Mouse (Mus musculus): ENCODE results near the gene Pcyt1a. TPM values are rescaled to one million over a fixed set of nuclear protein-coding genes. Genes with fewer than 3 reads are reported as not detected.
"Not testable (repeated sequence)": the region's sequence is repeated elsewhere in the genome, so short reads cannot be mapped to it uniquely, and the experiment has no call there.

The Pcyt1a gene
- total RNA-seq, 2 experiments from 2014 or later, result 39.6 to 42.7 TPM

DNA sequence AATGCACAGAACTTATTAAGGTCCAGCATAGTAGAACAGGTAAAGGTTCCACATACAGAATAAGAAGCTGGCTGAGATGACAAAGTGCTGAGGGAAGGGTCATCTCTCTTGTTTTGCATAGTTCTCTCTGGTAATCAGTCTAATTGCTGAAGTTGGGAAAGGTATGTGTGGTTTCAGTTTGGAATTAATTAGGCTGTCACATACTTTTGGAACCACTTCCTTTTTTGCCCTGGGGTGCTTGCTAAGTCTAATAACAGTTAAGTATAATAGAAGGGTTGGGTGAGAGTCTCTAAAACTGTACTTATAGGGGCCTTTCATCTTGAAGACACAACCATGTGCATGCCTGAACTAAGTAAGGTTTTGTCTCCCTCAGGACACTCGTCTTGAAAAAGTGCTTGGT is 5.9 kb downstream of the Pcyt1a start:
- no peak overlapping the region for H3K4me3 ChIP-seq
- TF ChIP-seq CTCF (IDR thresholded peaks at IDR 0.05), result no peak
- intact Hi-C loops (cut with DNase I), result no loop called here
- no peak overlapping the region for H3K27ac ChIP-seq
- DNase-seq (ENCODE audit: extremely low spot score in 1 of 2, low spot score in 2 of 2), result no peak

- TF ChIP-seq CTCF (IDR thresholded peaks at IDR 0.05), result no peak
- intact Hi-C loops (cut with DNase I), result no loop called here
- no peak for DNase-seq (ENCODE audit: extremely low spot score in 1 of 2, low spot score in 2 of 2)
- no peak overlapping the region for H3K27ac ChIP-seq
- H3K4me3 ChIP-seq, result no peak overlapping the region
Observed at GRCm38 (mm10) chr16:32437266-32437665, 6.5 kb downstream of the Pcyt1a start.

DNA sequence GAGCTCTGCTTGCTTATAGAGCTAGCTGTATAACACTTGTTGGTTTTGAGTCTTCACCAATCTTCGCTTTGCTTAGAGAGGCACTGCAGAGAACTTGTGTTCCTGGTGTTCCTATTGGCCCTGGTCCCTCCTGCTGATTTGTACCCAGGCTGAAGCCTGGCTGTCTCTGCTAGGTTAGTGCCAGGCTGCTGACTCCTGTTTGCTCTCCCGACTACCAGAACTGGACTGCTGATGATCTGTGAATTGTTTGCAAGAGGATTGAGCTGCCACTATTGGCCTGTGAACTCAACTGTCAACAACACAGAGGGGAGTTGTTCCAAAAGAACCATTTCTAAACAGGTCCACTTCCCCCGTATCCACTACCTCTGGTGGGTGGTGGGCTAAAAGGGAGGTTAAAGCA is 10.7 kb downstream of the Pcyt1a start:
- intact Hi-C loops (cut with DNase I), result no loop called here
- no peak for DNase-seq (ENCODE audit: extremely low spot score in 1 of 2, low spot score in 2 of 2)
- TF ChIP-seq CTCF (IDR thresholded peaks at IDR 0.05), result no peak
- no peak overlapping the region for H3K4me3 ChIP-seq
- H3K27ac ChIP-seq, result no peak overlapping the region

- H3K27ac ChIP-seq; H3K4me3 ChIP-seq; intact Hi-C loops (cut with DNase I); DNase-seq (ENCODE audit: extremely low spot score in 1 of 2, low spot score in 2 of 2): not testable (repeated sequence)
Observed at GRCm38 (mm10) chr16:32444615-32445014, 13.9 kb downstream of the Pcyt1a start.

- Histone ChIP-seq H3K4me3 (no peak overlapping the region), H3K27ac (no peak overlapping the region)
- DNase-seq (ENCODE audit: extremely low spot score in 1 of 2, low spot score in 2 of 2), result no peak
- TF ChIP-seq CTCF (IDR thresholded peaks at IDR 0.05), result no peak
- intact Hi-C loops (cut with DNase I), result no loop called here
Observed at GRCm38 (mm10) chr16:32445558-32445957, 14.8 kb downstream of the Pcyt1a start.

GRCm38 (mm10) chr16:32446563-32447138 is 15.9 kb downstream of the Pcyt1a start:
- Histone ChIP-seq H3K27ac (no peak overlapping the region), H3K4me3 (no peak overlapping the region)
- no peak for DNase-seq (ENCODE audit: extremely low spot score in 1 of 2, low spot score in 2 of 2)
- TF ChIP-seq CTCF (IDR thresholded peaks at IDR 0.05), result no peak
- intact Hi-C loops (cut with DNase I), result no loop called here

GRCm38 (mm10) chr16:32449665-32450064 is 18.9 kb downstream of the Pcyt1a start:
- no peak for DNase-seq (ENCODE audit: extremely low spot score in 1 of 2, low spot score in 2 of 2)
- Histone ChIP-seq H3K4me3 (no peak overlapping the region), H3K27ac (no peak overlapping the region)
- no peak for TF ChIP-seq CTCF (IDR thresholded peaks at IDR 0.05)
- intact Hi-C loops (cut with DNase I), result no loop called here

GRCm38 (mm10) chr16:32450133-32450532 is 19.4 kb downstream of the Pcyt1a start:
- Histone ChIP-seq H3K27ac (no peak overlapping the region), H3K4me3 (no peak overlapping the region)
- intact Hi-C loops (cut with DNase I), result no loop called here
- no peak for TF ChIP-seq CTCF (IDR thresholded peaks at IDR 0.05)
- DNase-seq (ENCODE audit: extremely low spot score in 1 of 2, low spot score in 2 of 2), result no peak

DNA sequence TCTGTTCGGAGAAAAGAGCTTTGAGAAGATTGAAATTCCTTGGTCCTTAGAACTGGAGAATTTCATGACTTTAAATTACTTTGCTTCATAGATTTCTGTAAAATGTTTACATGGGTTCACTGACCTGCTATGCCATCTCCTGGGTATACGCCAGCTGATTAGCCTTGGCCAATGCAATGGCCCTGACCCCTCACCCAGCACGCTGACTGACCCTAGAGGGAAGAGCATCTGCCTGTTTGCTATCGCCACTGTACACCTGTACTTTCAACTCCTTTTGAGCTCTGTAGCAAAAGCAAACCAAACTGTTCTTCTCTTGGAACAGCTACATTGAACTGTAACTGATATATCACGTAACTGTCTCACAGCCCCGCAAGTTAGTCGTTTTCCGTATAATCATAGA is 22.4 kb downstream of the Pcyt1a start:
- no peak overlapping the region for H3K27ac ChIP-seq
- no peak for DNase-seq (ENCODE audit: extremely low spot score in 1 of 2, low spot score in 2 of 2)
- intact Hi-C loops (cut with DNase I), result no loop called here
- H3K4me3 ChIP-seq, result no peak overlapping the region
- TF ChIP-seq CTCF (IDR thresholded peaks at IDR 0.05), result no peak

- H3K4me3 ChIP-seq, result no peak overlapping the region
- intact Hi-C loops (cut with DNase I), result loop anchor here (5.0 kb wide), 1 partner anchor 192 kb away; no protein-coding TSS in a partner anchor
- no peak for TF ChIP-seq CTCF (IDR thresholded peaks at IDR 0.05)
- no peak overlapping the region for H3K27ac ChIP-seq
- no peak for DNase-seq (ENCODE audit: extremely low spot score in 1 of 2, low spot score in 2 of 2)
Observed at GRCm38 (mm10) chr16:32454646-32455045, 23.9 kb downstream of the Pcyt1a start.

DNA sequence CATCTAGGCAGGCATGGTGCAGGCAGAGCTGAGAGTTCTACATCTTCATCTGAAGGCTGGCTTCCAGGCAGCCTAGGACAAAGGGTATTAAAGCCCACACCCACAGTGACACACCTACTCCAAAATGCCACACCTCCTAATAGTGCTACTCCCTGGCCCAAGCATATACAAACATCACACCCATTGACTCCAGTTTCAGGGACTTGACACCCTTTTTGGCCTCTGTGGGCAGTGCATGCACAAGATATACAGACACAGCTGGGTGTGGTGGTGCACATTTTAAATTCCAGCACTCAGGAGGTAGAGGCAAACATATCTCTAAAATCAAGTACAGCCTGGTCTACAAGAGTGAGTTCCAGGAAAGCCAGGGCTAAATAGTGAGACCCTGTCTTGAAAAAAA is 25.4 kb downstream of the Pcyt1a start:
- no peak for DNase-seq (ENCODE audit: extremely low spot score in 1 of 2, low spot score in 2 of 2)
- H3K4me3 ChIP-seq, result no peak overlapping the region
- no peak for TF ChIP-seq CTCF (IDR thresholded peaks at IDR 0.05)
- intact Hi-C loops (cut with DNase I), result loop anchor here (5.0 kb wide), 1 partner anchor 194 kb away; no protein-coding TSS in a partner anchor
- H3K27ac ChIP-seq, result no peak overlapping the region

DNA sequence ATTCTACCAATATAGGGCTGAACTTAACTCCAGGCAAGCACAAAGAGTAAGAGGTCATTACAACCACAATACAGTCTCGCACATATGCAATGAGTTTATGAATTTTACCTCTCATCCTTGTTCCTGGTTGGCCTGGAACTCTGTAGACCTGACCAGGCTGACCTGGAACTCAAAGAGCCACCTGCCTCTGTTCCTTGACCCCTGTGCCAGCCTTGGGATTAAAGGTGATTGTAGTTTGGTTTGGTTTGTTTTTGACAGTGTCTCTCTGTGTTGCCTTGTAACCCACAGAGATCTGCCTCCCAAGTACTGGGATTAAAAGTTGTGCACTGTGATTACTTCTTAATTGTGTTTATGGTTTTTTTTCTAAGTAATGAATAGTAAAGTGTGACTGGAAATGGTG is 26.0 kb downstream of the Pcyt1a start:
- TF ChIP-seq CTCF (IDR thresholded peaks at IDR 0.05), result no peak
- H3K27ac ChIP-seq, result no peak overlapping the region
- no peak overlapping the region for H3K4me3 ChIP-seq
- intact Hi-C loops (cut with DNase I), result loop anchor here (5.0 kb wide), 1 partner anchor 194 kb away; no protein-coding TSS in a partner anchor
- no peak for DNase-seq (ENCODE audit: extremely low spot score in 1 of 2, low spot score in 2 of 2)
